Mouse (Mus musculus): Measurements from ENCODE around the gene Gins2.

The Gins2 gene

DNA sequence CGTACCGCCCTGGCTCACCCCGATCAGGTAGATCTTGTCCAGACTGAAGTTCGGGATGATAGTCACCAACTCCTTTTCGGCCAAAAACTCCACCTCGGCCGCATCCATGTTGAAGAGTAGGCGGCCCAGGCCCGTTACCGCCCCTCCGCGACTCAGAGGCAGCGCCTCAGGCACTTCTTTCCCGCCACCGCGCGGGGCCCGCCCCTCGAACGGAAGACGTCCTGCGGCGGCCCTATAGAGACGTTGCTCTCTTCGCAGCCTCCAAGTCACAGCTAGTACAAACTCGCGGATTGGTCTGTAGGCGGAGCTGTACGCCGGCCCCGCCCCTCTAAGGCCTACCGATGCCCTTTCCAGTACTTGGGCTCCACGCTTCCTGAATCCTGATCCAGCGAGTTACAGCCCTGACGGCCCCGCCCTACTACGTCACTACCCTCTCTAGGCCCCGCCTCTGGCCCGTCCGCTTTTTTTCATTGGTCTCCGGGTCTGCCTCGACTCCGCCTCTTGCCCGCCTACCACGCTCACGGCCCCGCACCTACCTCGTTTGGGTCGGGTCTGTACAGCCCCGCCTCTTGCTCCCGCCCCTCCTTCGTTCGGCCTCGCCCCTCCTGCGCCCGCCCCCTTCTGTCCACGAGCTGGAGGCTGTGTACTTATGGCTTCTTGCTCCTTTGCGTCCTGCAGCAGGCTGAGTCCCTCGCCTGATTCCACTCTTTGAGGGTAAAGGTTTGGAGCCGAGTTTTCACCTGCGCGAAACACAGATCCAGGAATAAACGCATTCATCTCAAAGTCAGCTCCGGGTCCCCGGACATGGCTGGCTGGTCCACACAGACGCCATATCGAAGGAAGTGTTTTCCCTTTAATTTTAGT, at the start of gene Gins2:
Gene Gins2 (minus strand): TSS at position 397 of the 864 bp plus-strand sequence.
- peak; percentile 95 for DNase-seq (ENCODE audit: low spot score)

DNA sequence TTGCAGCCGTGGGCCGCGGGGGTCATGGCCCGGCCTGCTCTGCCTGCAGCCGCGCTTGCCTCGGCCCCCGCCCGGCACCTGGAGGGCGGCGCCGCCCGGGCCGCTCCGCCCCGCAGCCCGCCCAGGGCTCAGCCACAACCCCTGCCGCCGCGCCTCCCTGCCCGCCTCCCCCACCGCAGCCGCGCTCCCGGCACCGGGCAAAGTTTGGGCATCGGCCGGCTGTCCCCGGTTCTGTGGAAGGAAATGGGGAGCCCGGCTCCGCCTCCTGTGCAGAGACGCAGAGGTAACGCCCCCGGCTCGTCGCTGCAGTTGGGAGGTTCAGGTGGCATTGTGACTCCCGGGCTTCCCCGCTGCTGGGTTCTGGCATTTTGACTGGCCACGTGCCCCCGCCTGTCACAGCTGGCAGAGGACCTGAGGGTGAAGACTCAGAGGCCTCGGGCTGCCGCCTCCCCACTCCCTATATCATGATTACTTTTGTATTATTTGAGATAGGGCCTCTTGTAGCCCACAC, 45.3 kb upstream of the Gins2 start:
- peak; percentile 28 for DNase-seq (ENCODE audit: low spot score)

GRCm38 (mm10) chr8:120633665-120634271, 44.7 kb upstream of the Gins2 start:
- no peak for DNase-seq (ENCODE audit: low spot score)

DNA sequence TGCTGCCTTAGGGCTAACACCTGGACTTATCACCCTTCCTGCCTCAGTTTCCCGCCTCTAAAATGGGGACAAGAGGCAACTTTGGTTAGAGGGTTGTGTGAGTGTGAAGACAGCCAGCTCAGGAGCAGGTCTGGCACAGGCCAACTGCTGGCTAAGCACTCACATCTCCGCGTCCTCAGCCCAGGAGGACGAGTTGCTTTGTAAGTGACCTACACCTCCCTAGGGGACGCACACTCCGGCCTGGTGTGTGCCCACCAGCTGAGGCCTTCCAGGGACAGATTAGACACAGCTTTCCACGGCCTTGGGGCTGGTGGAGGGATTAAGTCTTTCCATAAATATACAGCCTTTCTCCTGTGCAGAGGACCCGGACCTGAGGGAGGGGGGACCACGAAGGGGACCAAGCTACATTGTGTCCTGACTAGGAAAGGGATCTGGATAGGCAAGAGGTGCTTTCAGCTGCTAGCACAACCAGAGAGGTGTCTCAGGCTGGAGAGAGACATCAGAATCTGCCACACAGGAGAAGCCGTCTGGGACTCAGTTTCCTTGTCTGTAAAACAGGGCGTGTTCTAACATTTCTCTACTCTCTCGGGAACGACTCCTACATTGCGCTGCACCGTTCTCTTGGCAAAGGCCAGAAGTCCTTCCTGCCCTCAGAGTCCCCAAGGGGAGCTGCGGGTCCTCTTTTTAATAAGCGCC, 44.0 kb upstream of the Gins2 start:
- no peak for DNase-seq (ENCODE audit: low spot score)

DNA sequence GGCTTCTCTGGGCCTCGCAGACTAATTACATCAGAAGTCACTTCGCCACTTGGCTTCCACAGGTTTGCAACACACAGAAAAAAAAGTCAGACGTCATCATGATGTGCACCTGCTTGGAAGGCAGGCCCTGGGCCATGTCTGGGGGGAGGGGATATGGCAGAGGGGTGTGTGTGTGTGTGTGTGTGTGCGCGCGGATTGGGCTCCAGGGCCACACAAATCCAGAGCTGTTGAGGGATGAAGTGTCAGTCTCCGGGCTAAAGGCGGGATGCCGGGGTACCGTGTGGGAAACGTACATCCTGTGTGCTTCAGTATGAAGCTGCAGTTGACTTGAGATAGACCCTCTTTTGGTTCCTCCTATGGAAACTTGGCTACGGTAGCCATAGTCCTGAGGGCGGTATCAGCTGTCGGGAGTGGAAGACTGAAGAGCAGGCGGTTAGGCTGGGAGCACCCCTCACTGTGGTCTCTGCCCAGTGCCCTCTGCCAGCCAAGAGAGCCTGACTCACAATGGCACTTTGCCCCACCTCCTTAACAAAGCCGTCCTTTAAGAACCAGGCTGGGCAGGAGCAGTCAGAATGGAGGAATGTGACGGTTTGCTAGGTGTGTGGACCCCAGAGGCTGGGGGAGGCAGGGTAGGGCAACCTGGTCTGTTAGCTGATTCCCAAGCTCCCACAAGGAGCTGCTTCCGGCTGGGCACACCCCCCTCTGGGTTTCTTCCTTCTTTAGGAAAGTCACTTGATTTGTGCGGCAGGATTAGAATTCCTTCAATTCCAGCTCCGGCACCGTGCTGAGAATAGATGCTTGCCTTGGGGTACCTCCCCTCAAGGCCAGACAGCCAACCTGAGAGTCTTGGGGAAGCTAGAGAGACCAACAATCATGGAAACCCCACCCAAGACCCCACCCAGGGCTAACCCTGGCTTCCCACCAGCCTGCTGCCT, 42.6 kb upstream of the Gins2 start:
- no peak for DNase-seq (ENCODE audit: low spot score)

DNA sequence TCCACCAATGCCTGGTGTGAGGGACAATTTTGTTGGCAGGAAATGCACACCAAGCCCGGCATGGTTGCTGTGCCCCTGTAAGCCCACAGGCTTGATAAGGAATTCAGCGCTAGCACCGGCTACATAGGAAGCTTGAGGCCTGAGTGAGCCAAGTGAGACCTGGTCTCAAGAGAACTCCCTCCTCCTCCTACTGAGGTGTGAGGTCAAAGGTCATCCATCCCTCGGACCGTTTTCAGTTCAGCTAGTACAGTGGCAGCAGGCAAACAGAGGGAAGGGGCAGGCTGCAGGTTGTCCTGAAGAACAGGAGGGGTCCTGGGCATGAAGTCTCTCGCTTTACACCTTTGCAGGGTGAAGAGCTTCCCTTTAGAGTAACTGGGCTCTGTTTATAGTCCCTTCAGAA, 41.7 kb upstream of the Gins2 start:
- DNase-seq (ENCODE audit: low spot score) = no peak

GRCm38 (mm10) chr8:120630031-120630430, 40.9 kb upstream of the Gins2 start:
- DNase-seq (ENCODE audit: low spot score) = no peak

DNA sequence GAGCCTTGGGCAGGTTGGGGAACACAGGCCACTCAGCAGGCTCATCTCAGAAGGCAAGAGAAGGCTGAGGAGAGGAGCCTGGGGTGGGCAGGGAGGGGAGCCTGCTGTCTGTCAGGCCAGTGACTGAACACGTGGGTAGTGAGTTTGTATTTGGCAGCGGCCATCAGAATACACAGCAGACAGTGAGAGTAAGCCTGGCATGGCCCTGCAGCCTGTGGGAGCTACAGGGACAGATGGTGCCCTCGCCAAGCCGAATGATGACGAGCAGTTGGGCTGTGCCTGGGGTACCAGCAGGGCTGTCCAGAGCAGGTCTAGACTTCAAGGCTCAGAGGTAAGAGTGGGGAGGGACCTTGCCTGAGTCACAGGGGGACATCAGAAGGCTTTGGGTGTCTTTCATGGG, 38.2 kb upstream of the Gins2 start:
- no peak for DNase-seq (ENCODE audit: low spot score)

DNA sequence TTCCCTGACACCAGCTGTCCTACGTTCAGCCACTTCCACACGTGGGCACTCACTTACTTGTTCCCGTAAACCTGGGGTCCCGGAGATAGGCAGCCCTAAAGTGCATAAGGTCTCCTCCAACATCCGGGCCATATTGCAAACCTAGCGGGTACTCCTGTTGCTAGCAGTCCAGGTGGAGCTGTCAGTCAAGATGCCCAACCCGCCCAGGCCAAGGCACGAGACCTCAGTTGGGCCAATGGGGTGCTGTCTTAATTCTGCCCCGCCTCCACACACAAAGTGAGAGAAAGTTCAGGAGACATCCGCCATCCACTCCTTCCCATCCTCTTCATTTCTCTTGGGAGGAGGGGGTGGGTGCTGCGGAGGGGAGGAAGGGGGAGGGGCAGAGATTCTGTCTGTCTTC, 37.4 kb upstream of the Gins2 start:
- no peak for DNase-seq (ENCODE audit: low spot score)

GRCm38 (mm10) chr8:120623608-120624007, 34.5 kb upstream of the Gins2 start:
- no peak for DNase-seq (ENCODE audit: low spot score)

- DNase-seq (ENCODE audit: low spot score) = no peak
Measured at GRCm38 (mm10) chr8:120622161-120622560, 33.1 kb upstream of the Gins2 start.

- no peak for DNase-seq (ENCODE audit: low spot score)
Measured at GRCm38 (mm10) chr8:120620441-120620840, 31.3 kb upstream of the Gins2 start.

DNA sequence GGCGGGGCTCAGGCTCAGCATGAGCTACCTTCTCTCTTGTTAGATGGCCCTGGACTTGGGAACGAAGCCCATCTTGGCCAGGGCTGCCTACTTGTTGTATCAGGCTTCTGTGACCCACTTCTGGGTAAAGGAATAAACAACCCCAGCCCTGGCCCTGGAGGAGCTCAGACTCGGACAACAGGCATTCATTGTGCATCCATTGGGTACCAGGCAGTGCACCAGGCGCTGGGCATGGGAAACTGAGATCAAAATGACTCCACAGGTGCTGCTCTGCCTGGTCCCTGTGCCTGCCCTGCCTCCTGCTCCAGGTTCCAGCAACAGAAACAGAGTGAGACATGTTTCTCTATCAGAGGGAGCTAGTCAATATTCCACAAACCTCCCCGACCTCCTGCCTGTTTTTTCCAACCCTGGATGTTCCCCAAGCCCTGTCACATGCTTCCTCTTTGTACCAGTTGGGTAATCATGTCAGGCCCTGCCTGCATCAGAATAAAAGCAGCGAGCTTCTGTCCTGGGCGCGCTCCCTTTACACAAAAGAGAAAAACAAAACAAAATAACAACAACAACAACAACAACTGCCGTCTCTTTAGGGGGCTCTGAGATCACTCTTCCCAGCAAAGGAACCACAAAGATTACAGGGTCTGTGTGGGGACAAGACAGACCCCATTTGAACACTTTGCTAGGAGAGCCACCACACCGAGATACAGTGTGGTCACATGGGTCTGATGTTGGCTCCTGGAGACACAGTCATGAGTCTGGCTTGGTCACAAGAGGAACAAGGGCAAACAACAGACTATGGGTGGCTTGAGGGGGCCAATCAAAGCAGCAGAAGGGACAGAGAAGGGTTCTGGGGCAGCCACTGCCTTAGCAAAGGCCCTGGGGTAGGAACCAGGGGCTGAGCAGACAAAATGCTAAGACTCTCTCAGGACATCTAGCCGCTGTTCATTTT, 30.4 kb upstream of the Gins2 start:
- DNase-seq (ENCODE audit: low spot score) = no peak

GRCm38 (mm10) chr8:120618110-120618509, 29.0 kb upstream of the Gins2 start:
- peak; percentile 48 for DNase-seq (ENCODE audit: low spot score)

- no peak for DNase-seq (ENCODE audit: low spot score)
Measured at GRCm38 (mm10) chr8:120616663-120617626, 27.8 kb upstream of the Gins2 start.

GRCm38 (mm10) chr8:120614491-120614890, 25.4 kb upstream of the Gins2 start:
- DNase-seq (ENCODE audit: low spot score) = no peak

DNA sequence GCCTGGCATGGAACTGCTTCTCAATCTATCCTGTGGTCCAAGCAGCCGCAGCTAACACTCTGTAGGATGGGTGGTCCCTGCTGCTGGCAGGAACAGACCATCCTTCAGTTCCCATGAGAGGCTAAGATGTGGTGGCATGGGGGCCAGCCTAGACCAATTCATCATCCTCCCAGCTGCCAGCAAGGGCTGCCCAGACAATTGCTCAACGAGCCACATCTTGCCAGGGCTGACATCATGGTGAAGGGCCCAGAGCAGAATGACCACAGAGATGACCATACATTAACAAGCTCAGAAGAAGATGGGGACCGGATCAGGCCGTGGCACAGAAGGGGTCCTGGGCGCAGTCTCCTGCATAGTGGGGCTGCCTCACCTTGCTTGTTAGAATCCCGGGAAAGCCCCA, 21.7 kb upstream of the Gins2 start:
- DNase-seq (ENCODE audit: low spot score) = no peak

DNA sequence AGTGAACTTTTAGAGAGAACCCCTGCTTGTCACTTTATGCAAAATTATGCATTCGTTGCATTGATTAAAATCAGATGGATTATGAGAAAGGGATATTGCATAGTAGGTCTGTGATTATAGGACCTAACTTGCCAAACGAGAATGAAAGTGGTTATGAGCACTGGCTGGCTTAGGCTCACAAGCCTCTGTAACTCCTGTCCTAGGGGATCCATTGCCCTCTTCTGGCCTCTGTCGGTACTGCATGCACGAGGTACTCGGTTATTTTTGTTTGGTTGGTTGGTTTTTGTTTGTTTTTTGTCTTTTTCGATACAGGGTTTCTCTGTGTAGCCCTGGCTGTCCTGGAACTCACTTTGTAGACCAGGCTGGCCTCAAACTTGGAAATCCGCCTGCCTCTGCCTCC, 18.8 kb upstream of the Gins2 start:
- peak; percentile 60 for DNase-seq (ENCODE audit: low spot score)

DNA sequence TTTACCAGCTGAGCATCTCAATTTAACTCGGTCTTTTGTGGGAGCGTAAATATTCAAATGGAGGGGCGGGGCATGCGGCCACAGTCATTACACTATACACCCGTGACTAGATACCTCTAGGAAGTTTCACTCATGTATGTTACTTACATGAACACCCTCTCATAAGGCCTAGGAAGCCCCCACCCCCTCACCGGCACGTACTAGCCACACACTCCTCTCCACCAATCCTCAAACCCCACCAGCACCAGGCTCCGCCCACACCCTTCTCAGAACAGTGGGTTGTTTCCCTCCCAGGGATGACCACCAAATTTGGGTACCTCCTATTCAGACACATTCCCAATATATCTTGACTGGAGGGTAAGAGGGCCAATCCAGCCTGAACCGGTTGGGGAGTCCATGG, 18.4 kb upstream of the Gins2 start:
- no peak for DNase-seq (ENCODE audit: low spot score)

All from ovary, postnatal 10 days (tissue).